Mouse (Mus musculus) midbrain, embryonic 16.5 days (tissue): ENCODE results near the gene Ndufa11. TPM values are rescaled to one million over a fixed set of nuclear protein-coding genes. Genes with fewer than 3 reads are reported as not detected.
A peak's percentile ranks its signal among the peaks of the same experiment; 100 is the strongest.

Experiments
- ATAC-seq: fragments of 200-750 bp; cut with Nextera tagmentation; 2 replicates; pipeline ENCODE4 v1.8.0; 2017; ENCODE audit warnings: moderate TSS enrichment
- H3K27ac ChIP-seq: fragments of 300-500 bp; sonication (generic); 2 replicates; pipeline ENCODE4 v1.5.1; 2014; ENCODE audit warnings: mild to moderate bottlenecking, low read length, mixed read lengths
- H3K27me3 ChIP-seq: fragments of 300-500 bp; sonication (generic); 2 replicates; pipeline ENCODE4 v1.6.1; 2014; ENCODE audit warnings: low read depth, low read length, mixed read lengths; ENCODE audit not compliant: control insufficient read depth, insufficient read depth
- H3K36me3 ChIP-seq: fragments of 300-500 bp; sonication (generic); 2 replicates; pipeline ENCODE4 v1.6.1; 2014; ENCODE audit warnings: mild to moderate bottlenecking, low read length, moderate library complexity, mixed read lengths; ENCODE audit not compliant: control insufficient read depth, insufficient read depth
- H3K4me1 ChIP-seq: fragments of 300-500 bp; sonication (generic); 2 replicates; pipeline ENCODE4 v1.6.1; 2014; ENCODE audit warnings: mild to moderate bottlenecking, low read length, mixed read lengths; ENCODE audit not compliant: control insufficient read depth, insufficient read depth
- H3K4me2 ChIP-seq: fragments of 300-500 bp; sonication (generic); 2 replicates; pipeline ENCODE4 v1.6.1; 2014; ENCODE audit warnings: mild to moderate bottlenecking, low read length, mixed read lengths
- H3K4me3 ChIP-seq: fragments of 300-500 bp; sonication (generic); 2 replicates; pipeline ENCODE4 v1.5.1; 2014; ENCODE audit warnings: low read depth, mild to moderate bottlenecking, low read length, moderate library complexity, mixed read lengths
- H3K9ac ChIP-seq: fragments of 300-500 bp; sonication (generic); 2 replicates; pipeline ENCODE4 v1.6.1; 2014; ENCODE audit warnings: low read depth, low read length, mixed read lengths
- H3K9me3 ChIP-seq: fragments of 300-500 bp; sonication (generic); replicated peaks from 2 replicates; pipeline ENCODE4 v1.6.1; 2014; ENCODE audit warnings: mild to moderate bottlenecking, low read length, mixed read lengths; ENCODE audit not compliant: control insufficient read depth, poor library complexity, severe bottlenecking
- WGBS: fragments of 180-500 bp; shearing (Covaris S2); extraction: QIAGEN DNeasy Blood & Tissue Kit; methylation state at CpG from one replicate; pipeline ENCODE4 v1.1.7; 2014; 5-methylcytosine and 5-hydroxymethylcytosine counted together
- polyA plus RNA-seq: library from polyadenylated mRNA; unstranded; fragments of >200 nt; fragmentation: Nextera tagmentation; extraction: Ambion mirVana; gene quantifications from 2 replicates; pipeline ENCODE4 v1.2.1, GENCODE M21; 2015

Gene Ndufa11
- polyA plus RNA-seq: 492 and 497 TPM in 2 replicates

DNA sequence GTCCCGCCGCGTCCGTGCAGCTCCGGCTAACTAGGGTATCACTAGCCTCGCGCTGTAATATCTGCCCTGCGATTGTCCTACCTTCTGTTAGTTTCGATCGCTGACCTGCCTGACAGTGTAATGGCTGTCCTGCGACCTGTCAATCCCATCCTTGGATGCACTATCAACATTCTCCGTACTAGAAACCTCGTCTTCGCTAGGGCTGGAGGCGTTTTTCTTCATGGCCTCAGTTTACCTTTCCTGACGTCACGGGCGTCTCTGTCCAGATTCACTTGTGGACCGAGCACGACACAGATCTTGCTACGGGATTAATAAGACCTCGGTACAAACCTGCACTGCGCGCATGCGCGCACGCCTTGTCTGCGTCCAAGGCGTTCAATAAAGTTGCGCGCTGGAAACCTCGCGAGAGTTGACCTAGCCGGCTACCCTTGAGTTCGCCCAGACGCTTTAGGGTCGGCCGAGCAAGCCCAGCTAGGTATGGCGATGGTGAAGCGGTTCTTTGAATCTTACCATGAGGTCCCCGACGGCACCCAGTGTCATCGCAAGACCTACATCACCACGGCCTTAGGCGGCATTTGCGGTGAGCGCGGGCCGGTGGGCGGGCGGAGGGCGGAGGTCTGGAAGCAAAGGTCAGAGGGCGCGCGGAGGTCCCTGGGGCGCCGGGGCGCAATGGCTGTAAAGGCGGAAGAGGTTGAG is at the start of gene Ndufa11, which contains the start of gene Vmac:
Gene Ndufa11, plus strand, starts transcription at position 405 of the 696 bp plus-strand sequence.
Gene Vmac, minus strand, starts transcription at position 660 of the 696 bp plus-strand sequence.
- H3K36me3 ChIP-seq: peaks cover 3% of the 10 kb centered on the region
- H3K4me1 ChIP-seq: peaks cover 23% of the 10 kb centered on the region
- WGBS: under 1% methylated on average over 59 of the region's 59 CpGs
- peak within 1 kb of the TSS; percentile 86 for H3K27ac ChIP-seq
- H3K4me2 ChIP-seq: peak within 1 kb of the TSS; percentile 70
- H3K9ac ChIP-seq: peak within 1 kb of the TSS; percentile 89
- no peaks in the 10 kb centered on the region for H3K9me3 ChIP-seq
- peak within 1 kb of the TSS; percentile 76 for H3K4me3 ChIP-seq
- H3K27me3 ChIP-seq: no peaks in the 10 kb centered on the region
- peak; percentile 80 for ATAC-seq

DNA sequence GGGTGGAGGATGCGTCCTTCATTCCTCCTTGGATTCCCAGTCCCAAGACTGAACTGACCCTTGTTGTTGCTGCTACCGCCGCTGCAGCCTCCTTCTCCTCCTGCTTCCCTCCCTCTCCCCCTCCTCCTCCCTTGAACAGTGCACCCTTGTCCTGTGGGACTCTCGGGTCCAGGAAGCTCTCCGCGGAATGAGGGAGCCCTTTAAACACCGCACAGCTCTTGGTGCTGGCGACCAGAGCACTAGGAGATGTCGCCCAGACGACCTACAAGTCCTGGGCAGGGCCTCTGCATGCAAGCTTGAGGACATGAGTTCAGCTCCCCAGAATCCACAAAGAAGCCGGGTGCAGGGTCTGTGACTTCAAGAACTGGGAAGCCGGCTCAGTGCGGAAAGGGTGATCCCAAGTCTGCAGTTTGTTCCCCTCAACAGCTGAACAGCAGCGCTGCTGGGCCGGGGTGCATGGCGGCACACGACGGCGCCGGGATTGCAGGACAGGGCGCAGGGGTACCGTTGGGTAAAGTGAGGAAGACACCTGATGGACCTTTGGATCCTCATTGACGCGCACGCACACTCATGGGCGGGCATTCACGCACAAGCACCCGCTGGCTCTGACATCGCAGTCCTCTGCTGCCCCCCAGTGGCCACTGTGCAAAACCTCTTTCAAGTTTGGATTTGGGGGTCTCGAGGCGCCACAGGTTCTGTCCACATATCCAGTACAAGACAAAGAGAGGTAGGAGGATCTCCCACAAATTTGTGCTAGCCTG is 49.0 kb upstream of the Ndufa11 start:
- Histone ChIP-seq H3K9me3 (no peaks in the 10 kb centered on the region), H3K9ac (peak overlapping the region; percentile 63), H3K36me3 (no peaks in the 10 kb centered on the region), H3K4me3 (peak overlapping the region; percentile 36), H3K4me2 (peak overlapping the region; percentile 71), H3K4me1 (peaks cover 10% of the 10 kb centered on the region; the same call in 1 of the 2 replicates), H3K27ac (no peak overlapping the region), H3K27me3 (no peaks in the 10 kb centered on the region; the same call in none of the 2 replicates)
- WGBS: 4% methylated on average over 31 of the region's 31 CpGs
- ATAC-seq: peak; percentile 22; the same call in 1 of the 2 replicates

DNA sequence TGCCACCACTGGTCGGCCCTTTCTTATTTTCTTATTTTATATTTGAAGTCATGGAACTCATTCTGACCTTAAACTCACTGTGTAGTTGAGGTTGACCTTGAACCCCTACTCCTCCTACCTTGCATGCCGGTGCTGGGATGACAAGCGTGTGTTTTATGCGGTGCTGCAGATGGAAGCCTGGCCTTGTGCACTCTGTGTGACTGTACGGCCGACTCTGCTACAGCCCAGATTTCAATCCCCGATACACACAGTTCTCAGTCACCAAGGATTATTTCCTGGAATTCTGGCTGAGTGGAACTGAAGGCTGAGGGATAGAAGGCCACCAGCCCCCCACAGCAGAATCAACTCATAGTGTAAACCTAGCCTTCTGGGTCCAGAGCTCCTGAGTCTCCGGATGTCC is 47.8 kb upstream of the Ndufa11 start:
- Histone ChIP-seq H3K36me3 (no peaks in the 10 kb centered on the region), H3K4me2 (no peak overlapping the region), H3K9ac (no peak overlapping the region), H3K27me3 (no peaks in the 10 kb centered on the region; the same call in 1 of the 2 replicates), H3K9me3 (no peaks in the 10 kb centered on the region), H3K4me1 (peaks cover 18% of the 10 kb centered on the region), H3K4me3 (no peak overlapping the region), H3K27ac (no peak overlapping the region)
- no peak for ATAC-seq
- 92% methylated on average over 8 of the region's 8 CpGs for WGBS

DNA sequence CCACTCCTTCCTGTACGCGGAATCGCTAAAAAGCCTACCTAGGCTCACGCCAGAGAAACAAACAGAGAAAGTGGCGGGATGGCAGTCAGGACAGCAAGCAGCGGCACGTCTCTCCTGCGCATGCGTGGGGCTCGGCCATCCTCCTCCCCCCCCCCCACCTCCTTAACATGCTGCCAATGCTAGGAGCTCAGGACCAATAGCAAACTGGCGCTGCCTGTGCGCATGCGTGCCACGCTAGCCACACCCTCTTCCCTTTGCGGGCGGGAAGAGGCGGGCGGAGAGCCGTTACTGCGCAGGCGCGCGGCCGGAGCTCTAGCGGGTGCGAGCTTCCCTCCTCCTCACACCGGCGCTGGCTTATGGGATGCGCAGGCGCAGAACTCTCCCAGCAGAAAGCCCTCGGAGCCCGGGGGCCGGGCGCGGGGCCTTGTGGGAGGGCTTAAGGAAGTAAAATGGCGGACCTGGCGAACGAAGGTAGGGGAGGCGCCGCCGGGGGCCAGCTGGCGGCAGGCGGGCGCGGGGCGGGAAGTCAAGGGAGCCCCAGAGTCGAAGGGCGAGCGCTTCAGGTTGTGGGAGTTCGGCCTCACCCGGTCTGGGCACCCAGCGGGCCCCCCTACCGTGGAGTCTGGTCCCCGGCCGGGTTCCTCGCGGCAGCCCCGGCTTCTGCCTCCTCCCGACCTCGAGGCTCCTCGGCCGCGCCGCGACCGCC is 44.5 kb upstream of the Ndufa11 start, which contains the start of gene Ranbp3:
Gene Ranbp3, plus strand, starts transcription at position 354 of the 706 bp plus-strand sequence.
- Histone ChIP-seq H3K27me3 (no peaks in the 10 kb centered on the region; the same call in 1 of the 2 replicates), H3K9me3 (no peaks in the 10 kb centered on the region), H3K36me3 (0 out of 2 replicates have a peak, but pooled peaks cover 3% of the 10 kb centered on the region), H3K4me1 (peaks cover 34% of the 10 kb centered on the region), H3K4me3 (peak within 1 kb of the TSS; percentile 97), H3K4me2 (peak within 1 kb of the TSS; percentile 81), H3K27ac (peak within 1 kb of the TSS; percentile 91), H3K9ac (peak within 1 kb of the TSS; percentile 95)
- WGBS: under 1% methylated on average over 51 of the region's 66 CpGs
- peak; percentile 85 for ATAC-seq

DNA sequence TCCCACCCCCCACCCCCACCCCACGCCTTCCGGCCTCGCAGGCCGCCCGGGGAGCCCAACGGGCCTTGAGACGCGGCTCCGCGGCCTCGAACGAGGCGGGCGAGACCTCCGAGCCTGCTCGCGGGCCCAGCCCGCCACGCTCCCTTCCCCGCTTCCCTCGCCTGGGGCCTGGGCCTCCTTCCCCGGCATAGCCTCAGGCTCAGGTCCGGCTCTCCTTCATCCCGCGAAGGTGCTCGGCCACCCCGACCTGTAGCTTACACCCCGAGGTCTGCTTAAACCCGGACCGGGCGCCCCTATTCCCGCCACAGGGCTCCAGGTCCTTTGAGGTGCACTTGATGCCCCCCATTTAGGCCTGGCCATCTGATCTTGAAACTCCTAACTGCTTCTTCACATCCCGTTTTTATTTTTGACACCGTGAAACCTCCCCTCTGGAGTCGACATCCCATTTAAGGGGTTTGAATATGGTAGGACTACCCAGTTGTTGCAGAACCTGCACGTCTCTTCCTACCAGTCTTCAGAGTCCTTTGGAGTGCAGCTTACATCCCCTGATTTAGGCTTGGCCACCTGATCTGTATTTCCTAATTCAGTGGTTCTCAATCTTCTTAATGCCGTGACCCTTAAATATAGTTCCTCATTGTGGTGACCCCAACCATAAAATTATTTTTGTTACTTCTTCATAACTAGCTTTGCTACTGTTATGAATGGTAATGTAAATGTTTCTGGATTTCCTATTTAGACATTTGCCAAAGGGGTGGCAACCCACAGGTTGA is 43.7 kb upstream of the Ndufa11 start:
- peak overlapping the region; percentile 97 for H3K4me3 ChIP-seq
- peak overlapping the region; percentile 81 for H3K4me2 ChIP-seq
- WGBS: 2% methylated on average over 27 of the region's 37 CpGs
- peaks cover 29% of the 10 kb centered on the region for H3K4me1 ChIP-seq
- peak overlapping the region; percentile 95 for H3K9ac ChIP-seq
- peak overlapping the region; percentile 86 for H3K27ac ChIP-seq
- no peak; the same call in 1 of the 2 replicates for ATAC-seq
- H3K9me3 ChIP-seq: no peaks in the 10 kb centered on the region
- H3K27me3 ChIP-seq: no peaks in the 10 kb centered on the region
- H3K36me3 ChIP-seq: 0 out of 2 replicates have a peak, but pooled peaks cover 3% of the 10 kb centered on the region

DNA sequence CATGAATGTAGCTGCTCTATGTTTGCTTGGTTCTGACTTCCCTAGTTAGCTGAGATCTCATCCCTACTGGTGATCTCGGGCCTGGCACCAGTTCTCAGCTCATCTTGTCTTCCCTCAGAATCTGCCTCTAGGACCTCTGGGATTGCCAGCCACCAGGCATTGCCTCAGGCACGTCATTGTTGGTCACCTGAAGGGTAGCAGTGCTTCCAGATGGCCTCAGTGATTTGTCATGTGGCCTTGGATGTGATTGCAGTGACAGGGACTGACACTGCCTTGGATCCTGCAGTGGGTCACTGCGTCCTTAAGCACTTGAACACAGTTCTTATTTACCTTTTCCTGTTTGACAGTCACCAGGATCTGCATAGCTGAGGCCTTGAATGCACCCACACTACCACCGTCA is 35.8 kb upstream of the Ndufa11 start:
- Histone ChIP-seq H3K27me3 (no peaks in the 10 kb centered on the region), H3K36me3 (peaks cover 12% of the 10 kb centered on the region), H3K27ac (no peak overlapping the region), H3K4me3 (no peak overlapping the region), H3K4me1 (peaks cover 2% of the 10 kb centered on the region; the same call in 1 of the 2 replicates), H3K9me3 (no peaks in the 10 kb centered on the region), H3K9ac (no peak overlapping the region), H3K4me2 (no peak overlapping the region)
- WGBS: 85% methylated on average over 4 of the region's 4 CpGs
- ATAC-seq: no peak

DNA sequence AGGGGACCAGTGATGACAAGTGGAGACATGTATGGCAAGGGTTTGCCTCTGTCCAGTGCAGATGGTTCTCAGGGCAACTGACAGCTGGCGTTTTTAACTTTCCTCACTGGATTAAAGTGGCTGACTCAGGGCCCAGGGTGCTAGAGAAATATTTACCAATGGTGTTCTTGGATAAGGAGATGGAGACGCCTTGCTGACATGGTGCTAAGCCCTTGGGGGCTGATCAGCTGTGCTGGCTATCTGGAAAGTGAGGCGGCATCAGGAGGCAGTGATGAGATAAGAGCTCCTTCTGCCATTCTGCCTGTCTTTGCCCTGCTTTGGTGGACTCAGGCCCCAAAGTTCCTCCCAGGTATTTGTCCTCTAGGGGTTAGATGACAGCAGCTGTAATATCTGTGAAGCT is 34.7 kb upstream of the Ndufa11 start:
- Histone ChIP-seq H3K9ac (no peak overlapping the region), H3K4me3 (no peak overlapping the region), H3K4me1 (no peaks in the 10 kb centered on the region), H3K36me3 (peaks cover 17% of the 10 kb centered on the region), H3K27me3 (no peaks in the 10 kb centered on the region), H3K27ac (no peak overlapping the region), H3K9me3 (no peaks in the 10 kb centered on the region), H3K4me2 (no peak overlapping the region)
- no peak for ATAC-seq
- 73% methylated on average over 3 of the region's 3 CpGs for WGBS

DNA sequence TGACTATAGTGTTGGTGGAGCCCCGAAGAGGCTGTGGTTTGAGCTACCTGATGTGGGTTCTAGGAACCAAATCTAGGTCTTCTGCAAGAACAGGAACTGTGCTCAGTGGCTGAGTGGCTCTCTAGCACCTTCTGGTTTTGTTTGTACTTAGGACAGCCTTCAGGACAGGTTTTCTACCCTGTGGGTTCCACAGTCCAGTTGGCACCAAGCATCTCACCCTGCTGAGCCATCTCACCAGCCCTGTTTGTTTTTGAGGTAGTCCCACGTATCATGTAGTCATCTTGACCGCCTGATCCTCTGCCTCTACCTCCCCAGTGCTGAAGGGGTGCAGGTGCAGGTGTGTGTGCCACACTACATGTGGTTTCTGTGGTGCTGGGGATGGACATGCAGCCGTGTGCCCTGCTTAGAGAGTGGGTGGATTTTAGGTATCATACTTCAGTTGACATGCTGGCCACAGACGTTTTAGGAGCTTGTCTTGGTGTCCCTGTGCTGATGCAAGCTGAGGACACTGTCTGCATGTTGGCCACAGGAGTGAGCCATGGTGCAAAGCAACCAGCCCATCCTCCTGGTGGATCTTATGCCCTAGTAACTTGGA is 33.9 kb upstream of the Ndufa11 start:
- ATAC-seq: no peak
- Histone ChIP-seq H3K4me2 (no peak overlapping the region), H3K4me1 (no peaks in the 10 kb centered on the region), H3K4me3 (no peak overlapping the region), H3K27ac (no peak overlapping the region), H3K9ac (no peak overlapping the region), H3K27me3 (no peaks in the 10 kb centered on the region), H3K9me3 (no peaks in the 10 kb centered on the region), H3K36me3 (peaks cover 17% of the 10 kb centered on the region)
- 92% methylated on average over 5 of the region's 5 CpGs for WGBS
